Mouse (Mus musculus): ENCODE results near the gene Trak2. TPM values are rescaled to one million over a fixed set of nuclear protein-coding genes. Genes with fewer than 3 reads are reported as not detected.

Trak2 gene
- polyA plus RNA-seq, 1 experiment = 66.2 TPM

DNA sequence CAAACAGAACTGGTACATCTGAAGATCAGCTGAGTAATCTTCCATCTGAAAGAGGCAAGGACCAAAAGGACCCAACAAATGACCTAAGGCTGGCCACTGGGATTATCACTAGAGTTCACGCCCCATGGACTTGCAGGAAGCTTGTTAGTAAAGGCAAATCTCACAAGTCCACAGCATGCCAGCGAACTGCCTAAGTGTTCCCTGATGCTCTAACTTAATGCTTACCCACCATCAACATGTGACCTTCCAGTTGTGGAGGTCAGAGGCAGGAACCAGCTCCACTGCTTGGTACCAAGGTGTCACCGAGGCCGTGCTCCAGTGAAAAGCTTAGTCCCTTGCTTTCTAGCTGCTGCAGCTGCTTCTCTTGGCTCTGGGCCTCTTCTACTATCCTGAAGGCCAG, 21.4 kb downstream of the Trak2 start:
- DNase-seq = no peak
- 50% methylated on average over 4 of the region's 4 CpGs for WGBS
- no peak for TF ChIP-seq CTCF (IDR thresholded peaks at IDR 0.05; ENCODE audit: borderline replicate concordance, insufficient read depth, low read depth, low read length)
- TF ChIP-seq POLR2A (IDR thresholded peaks at IDR 0.05; ENCODE audit: borderline replicate concordance, insufficient read depth, low read length) = no peak
- Histone ChIP-seq H3K27me3 (ENCODE audit: control insufficient read depth, insufficient read depth, low read length) (no peaks in the 10 kb centered on the region), H3K4me1 (ENCODE audit: control insufficient read depth, insufficient read depth, low read length) (peaks cover 3% of the 10 kb centered on the region; the same call in 1 of the 2 replicates), H3K27ac (ENCODE audit: insufficient read depth, low read length) (no peak overlapping the region), H3K4me3 (replicated peaks; ENCODE audit: insufficient read depth, low read depth, low read length) (no peak overlapping the region)

DNA sequence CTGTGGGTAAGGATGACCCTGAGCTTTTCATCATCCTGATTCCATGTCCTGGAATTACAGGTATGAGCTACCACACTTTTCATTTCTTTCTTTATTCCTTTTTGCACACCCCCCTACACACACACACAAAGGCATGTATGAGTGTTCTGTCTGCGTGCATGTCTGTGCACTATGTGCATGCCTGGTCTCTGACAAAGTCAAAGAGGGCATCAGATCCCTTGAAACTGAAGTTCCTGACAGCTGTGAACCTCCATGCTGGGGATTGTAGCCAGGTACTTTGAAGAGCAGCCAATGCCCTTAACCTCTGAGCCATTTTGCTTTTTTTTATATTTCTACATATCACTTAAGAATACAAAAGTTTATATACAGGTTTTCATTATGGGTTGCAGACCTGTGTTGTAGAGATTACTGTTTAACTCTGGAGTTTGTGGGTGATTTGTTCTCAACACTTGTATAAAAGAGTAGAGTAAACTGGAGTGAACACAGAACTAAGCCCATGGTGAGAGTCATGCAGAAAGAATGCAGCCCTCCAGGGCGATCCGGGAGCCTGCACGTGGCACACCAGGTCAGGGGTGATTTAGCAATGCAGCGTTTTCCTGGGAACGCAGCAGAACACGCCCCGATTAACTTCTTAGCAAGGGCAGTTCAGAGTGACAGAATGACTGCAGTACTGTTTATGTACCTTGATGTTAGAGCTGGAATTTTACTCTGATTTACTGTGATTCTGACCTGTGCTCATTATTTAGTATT, 22.2 kb downstream of the Trak2 start:
- DNase-seq = no peak

DNA sequence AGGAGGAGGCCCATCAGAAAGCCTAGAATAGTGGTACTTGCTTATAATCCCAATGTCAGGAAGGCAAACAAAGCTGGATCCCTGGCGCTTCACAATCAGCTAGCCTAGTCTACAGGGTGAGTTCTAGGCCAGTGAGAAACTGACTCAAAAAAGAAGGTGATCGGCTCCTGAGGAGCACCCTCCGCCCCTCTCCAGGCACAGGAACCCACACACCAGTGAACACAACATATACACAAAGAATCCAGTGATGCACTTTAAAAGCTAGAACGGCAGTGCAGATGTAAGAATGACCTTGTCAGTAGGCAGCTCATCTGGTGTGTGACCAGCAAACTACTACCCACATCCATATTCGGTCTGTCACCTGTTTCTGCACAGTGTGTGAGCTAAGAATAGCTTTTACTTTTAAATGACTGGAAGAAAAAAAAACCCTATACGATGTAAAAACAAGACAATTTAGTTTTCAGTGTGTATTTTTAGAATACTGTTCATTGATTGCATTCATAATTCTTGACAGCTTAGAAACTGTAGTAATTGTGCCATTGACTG, 23.6 kb downstream of the Trak2 start:
- H3K4me1 ChIP-seq (ENCODE audit: control insufficient read depth, insufficient read depth, low read length) = peaks cover 3% of the 10 kb centered on the region; the same call in 1 of the 2 replicates
- H3K4me3 ChIP-seq (replicated peaks; ENCODE audit: insufficient read depth, low read depth, low read length) = no peak overlapping the region
- TF ChIP-seq POLR2A (IDR thresholded peaks at IDR 0.05; ENCODE audit: borderline replicate concordance, insufficient read depth, low read length) (no peak), CTCF (IDR thresholded peaks at IDR 0.05; ENCODE audit: borderline replicate concordance, insufficient read depth, low read depth, low read length) (no peak)
- H3K27ac ChIP-seq (ENCODE audit: insufficient read depth, low read length) = no peak overlapping the region
- H3K27me3 ChIP-seq (ENCODE audit: control insufficient read depth, insufficient read depth, low read length) = no peaks in the 10 kb centered on the region
- 83% methylated on average over 6 of the region's 6 CpGs for WGBS
- DNase-seq = no peak

More for the DNA sequence above, 22.2 kb downstream of the Trak2 start:
- no peak overlapping the region for H3K27ac ChIP-seq (ENCODE audit: insufficient read depth, low read length)
- no peak overlapping the region for H3K4me3 ChIP-seq (replicated peaks; ENCODE audit: insufficient read depth, low read depth, low read length)
- 40% methylated on average over 8 of the region's 8 CpGs for WGBS
- no peaks in the 10 kb centered on the region for H3K27me3 ChIP-seq (ENCODE audit: control insufficient read depth, insufficient read depth, low read length)
- H3K4me1 ChIP-seq (ENCODE audit: control insufficient read depth, insufficient read depth, low read length) = peaks cover 3% of the 10 kb centered on the region; the same call in 1 of the 2 replicates
- TF ChIP-seq CTCF (IDR thresholded peaks at IDR 0.05; ENCODE audit: borderline replicate concordance, insufficient read depth, low read depth, low read length) (no peak), POLR2A (IDR thresholded peaks at IDR 0.05; ENCODE audit: borderline replicate concordance, insufficient read depth, low read length) (no peak)

DNA sequence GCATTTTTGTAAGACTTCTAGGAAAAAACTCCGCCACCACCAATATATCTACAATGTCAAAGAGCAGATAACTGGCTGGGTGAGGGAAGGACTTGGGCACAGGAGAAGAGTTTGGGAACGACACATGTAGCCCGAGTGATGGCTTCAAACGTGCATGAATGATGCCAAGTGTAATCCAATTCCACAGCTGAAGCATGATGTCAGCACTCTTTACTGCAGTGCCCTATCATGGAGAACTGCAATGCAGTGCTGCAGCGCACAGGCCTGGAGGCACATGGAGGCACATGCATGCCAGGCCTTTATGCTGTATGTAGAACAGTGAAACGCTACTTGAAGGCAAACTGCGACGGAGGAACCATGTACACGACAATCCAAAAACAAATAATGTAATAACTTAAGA, 26.5 kb downstream of the Trak2 start:
- DNase-seq = no peak
- WGBS = 78% methylated on average over 9 of the region's 9 CpGs
- Histone ChIP-seq H3K4me1 (ENCODE audit: control insufficient read depth, insufficient read depth, low read length) (no peaks in the 10 kb centered on the region; the same call in 1 of the 2 replicates), H3K27me3 (ENCODE audit: control insufficient read depth, insufficient read depth, low read length) (no peaks in the 10 kb centered on the region), H3K4me3 (replicated peaks; ENCODE audit: insufficient read depth, low read depth, low read length) (no peak overlapping the region), H3K27ac (ENCODE audit: insufficient read depth, low read length) (no peak overlapping the region)
- no peak for TF ChIP-seq CTCF (IDR thresholded peaks at IDR 0.05; ENCODE audit: borderline replicate concordance, insufficient read depth, low read depth, low read length)
- TF ChIP-seq POLR2A (IDR thresholded peaks at IDR 0.05; ENCODE audit: borderline replicate concordance, insufficient read depth, low read length) = no peak

DNA sequence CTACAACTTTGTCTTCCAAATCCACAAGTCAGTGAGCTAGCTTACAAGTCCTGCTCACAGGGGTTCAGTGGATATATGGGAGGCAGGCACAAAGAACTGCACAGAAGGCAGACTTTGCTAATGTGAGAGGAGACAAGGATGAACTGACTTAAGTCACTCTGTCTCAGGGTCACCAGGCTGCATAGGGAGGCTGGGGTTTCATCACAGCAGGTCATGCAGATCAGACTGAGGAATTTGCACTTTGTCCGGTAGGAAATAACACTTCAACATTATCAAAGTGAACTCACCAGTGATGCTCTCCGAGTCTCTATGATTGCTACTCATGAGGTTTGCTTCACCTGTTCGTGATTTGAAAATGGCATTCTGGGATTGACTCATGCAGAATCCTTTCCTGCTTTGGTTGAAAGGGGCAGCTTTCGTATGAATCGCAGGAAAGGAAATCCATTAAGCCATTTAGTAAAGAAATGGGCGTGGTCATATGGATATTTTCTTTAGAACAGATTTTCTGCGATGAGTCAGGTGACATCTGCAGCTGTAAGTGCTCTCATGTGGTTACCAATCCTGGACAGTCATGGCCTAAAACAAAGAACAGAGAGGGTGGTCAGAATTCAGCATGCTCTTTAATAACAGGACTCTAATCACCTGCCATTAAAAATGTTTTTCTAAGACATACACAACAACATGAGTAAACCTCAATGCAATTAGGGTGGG, 27.1 kb downstream of the Trak2 start:
- Histone ChIP-seq H3K4me3 (replicated peaks; ENCODE audit: insufficient read depth, low read depth, low read length) (no peak overlapping the region), H3K27ac (ENCODE audit: insufficient read depth, low read length) (no peak overlapping the region), H3K4me1 (ENCODE audit: control insufficient read depth, insufficient read depth, low read length) (no peaks in the 10 kb centered on the region; the same call in 1 of the 2 replicates), H3K27me3 (ENCODE audit: control insufficient read depth, insufficient read depth, low read length) (no peaks in the 10 kb centered on the region)
- 94% methylated on average over 7 of the region's 7 CpGs for WGBS
- no peak for DNase-seq
- TF ChIP-seq CTCF (IDR thresholded peaks at IDR 0.05; ENCODE audit: borderline replicate concordance, insufficient read depth, low read depth, low read length) (no peak), POLR2A (IDR thresholded peaks at IDR 0.05; ENCODE audit: borderline replicate concordance, insufficient read depth, low read length) (no peak)

DNA sequence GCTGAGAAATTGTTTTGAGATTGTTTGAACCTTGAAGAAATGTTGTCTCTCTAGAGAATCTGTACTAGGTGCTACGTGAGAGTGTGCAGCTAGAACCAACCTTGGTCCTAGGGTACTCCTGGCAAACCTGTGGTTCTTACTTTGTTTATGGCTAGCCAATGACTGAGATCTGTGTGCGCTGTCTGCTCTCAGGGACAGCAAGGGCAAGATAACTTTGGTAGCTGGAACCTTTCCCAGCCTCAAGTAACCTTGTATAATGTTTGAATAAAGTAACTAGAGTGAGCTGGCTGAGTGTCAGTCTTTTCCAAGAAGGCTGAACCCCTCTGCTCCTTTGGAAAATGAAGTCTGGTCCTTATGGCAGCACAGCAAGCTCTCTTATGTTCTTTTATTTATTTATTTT, 27.7 kb downstream of the Trak2 start:
- TF ChIP-seq CTCF (IDR thresholded peaks at IDR 0.05; ENCODE audit: borderline replicate concordance, insufficient read depth, low read depth, low read length) = no peak
- TF ChIP-seq POLR2A (IDR thresholded peaks at IDR 0.05; ENCODE audit: borderline replicate concordance, insufficient read depth, low read length) = no peak
- H3K4me3 ChIP-seq (replicated peaks; ENCODE audit: insufficient read depth, low read depth, low read length) = no peak overlapping the region
- 95% methylated on average over 2 of the region's 2 CpGs for WGBS

DNA sequence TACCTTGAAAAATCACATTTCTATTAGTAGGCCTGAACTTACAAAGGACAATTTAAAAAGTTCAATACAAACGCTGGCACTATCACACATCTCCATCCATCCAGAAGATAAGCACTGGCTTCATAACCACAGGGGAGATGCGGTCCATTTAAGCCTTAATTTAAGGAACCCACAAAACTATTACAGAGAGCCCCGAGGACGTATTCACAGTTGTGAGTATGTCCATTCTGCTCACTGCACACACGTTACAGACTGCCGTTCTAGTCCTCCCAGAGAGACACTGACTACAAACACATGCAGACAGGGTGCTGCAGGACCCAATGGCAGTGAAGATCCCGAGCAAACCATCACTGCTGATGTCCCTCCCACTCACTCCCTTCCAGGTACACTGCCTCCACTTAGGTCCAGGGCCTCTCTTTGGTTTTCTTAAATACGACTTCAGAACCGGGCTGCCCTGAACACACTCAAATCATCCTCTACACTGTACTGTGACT, 35.6 kb downstream of the Trak2 start:
- TF ChIP-seq POLR2A (IDR thresholded peaks at IDR 0.05; ENCODE audit: borderline replicate concordance, insufficient read depth, low read length) (no peak), CTCF (IDR thresholded peaks at IDR 0.05; ENCODE audit: borderline replicate concordance, insufficient read depth, low read depth, low read length) (no peak)
- Histone ChIP-seq H3K4me3 (replicated peaks; ENCODE audit: insufficient read depth, low read depth, low read length) (no peak overlapping the region), H3K4me1 (ENCODE audit: control insufficient read depth, insufficient read depth, low read length) (peaks cover 3% of the 10 kb centered on the region; the same call in 1 of the 2 replicates), H3K27me3 (ENCODE audit: control insufficient read depth, insufficient read depth, low read length) (no peaks in the 10 kb centered on the region), H3K27ac (ENCODE audit: insufficient read depth, low read length) (no peak overlapping the region)
- WGBS = 54% methylated on average over 9 of the region's 9 CpGs
- no peak for DNase-seq

More for the DNA sequence above, 27.7 kb downstream of the Trak2 start:
- H3K4me1 ChIP-seq (ENCODE audit: control insufficient read depth, insufficient read depth, low read length) = no peaks in the 10 kb centered on the region; the same call in 1 of the 2 replicates
- H3K27ac ChIP-seq (ENCODE audit: insufficient read depth, low read length) = no peak overlapping the region
- no peak for DNase-seq
- H3K27me3 ChIP-seq (ENCODE audit: control insufficient read depth, insufficient read depth, low read length) = no peaks in the 10 kb centered on the region

Measured in cerebellum, adult 2 months (tissue).